Mouse (Mus musculus): ENCODE results near the gene Cyb561. TPM values are rescaled to one million over a fixed set of nuclear protein-coding genes. Genes with fewer than 3 reads are reported as not detected.

The Cyb561 gene
- 42.6 and 42.7 TPM in 2 replicates for polyA plus RNA-seq (2015; fragmentation: Nextera tagmentation; extraction: Ambion mirVana)

GRCm38 (mm10) chr11:105952911-105953386 lies at the start of gene Cyb561:
Cyb561 (minus strand) TSS chr11:105953336.
- no peaks in the 10 kb centered on the region for H3K4me1 ChIP-seq (replicated peaks)
- H3K4me3 ChIP-seq: no peak within 1 kb of the TSS
- no peak within 1 kb of the TSS for H3K27ac ChIP-seq
- 84% methylated on average over 12 of the region's 12 CpGs for WGBS
- H3K9ac ChIP-seq: no peak within 1 kb of the TSS
- H3K9me3 ChIP-seq: no peaks in the 10 kb centered on the region
- H3K36me3 ChIP-seq: no peaks in the 10 kb centered on the region
- ATAC-seq (ENCODE audit: low FRiP score): no peak
- no peak within 1 kb of the TSS for H3K4me2 ChIP-seq
- 0 out of 2 replicates have a peak, but pooled peaks cover 3% of the 10 kb centered on the region for H3K27me3 ChIP-seq

- Histone ChIP-seq H3K9me3 (no peaks in the 10 kb centered on the region), H3K36me3 (no peaks in the 10 kb centered on the region), H3K27ac (no peak overlapping the region), H3K9ac (no peak overlapping the region), H3K27me3 (peaks cover 3% of the 10 kb centered on the region; the same call in 1 of the 2 replicates), H3K4me3 (no peak overlapping the region), H3K4me1 (replicated peaks) (peaks cover 14% of the 10 kb centered on the region), H3K4me2 (no peak overlapping the region)
- WGBS: 60% methylated on average over 4 of the region's 4 CpGs
- no peak for ATAC-seq (ENCODE audit: low FRiP score)
Measured at GRCm38 (mm10) chr11:106001718-106002117, 48.6 kb upstream of the Cyb561 start.

GRCm38 (mm10) chr11:106000062-106000461 lies 46.9 kb upstream of the Cyb561 start:
- ATAC-seq (ENCODE audit: low FRiP score): no peak
- peaks cover 3% of the 10 kb centered on the region; the same call in 1 of the 2 replicates for H3K27me3 ChIP-seq
- 96% methylated on average over 6 of the region's 6 CpGs for WGBS

GRCm38 (mm10) chr11:105994375-105994774 lies 41.2 kb upstream of the Cyb561 start, which contains the start of gene Ace3:
Ace3 (plus strand) TSS chr11:105994675.
- H3K9ac ChIP-seq: no peak within 1 kb of the TSS
- 0 out of 2 replicates have a peak, but pooled peaks cover under 1% of the 10 kb centered on the region for H3K4me1 ChIP-seq (replicated peaks)
- H3K4me2 ChIP-seq: no peak within 1 kb of the TSS
- H3K4me3 ChIP-seq: no peak within 1 kb of the TSS
- 94% methylated on average over 3 of the region's 3 CpGs for WGBS
- no peak within 1 kb of the TSS for H3K27ac ChIP-seq
- H3K27me3 ChIP-seq: peaks cover 5% of the 10 kb centered on the region; the same call in 1 of the 2 replicates
- H3K36me3 ChIP-seq: no peaks in the 10 kb centered on the region
- H3K9me3 ChIP-seq: no peaks in the 10 kb centered on the region
- no peak for ATAC-seq (ENCODE audit: low FRiP score)

More at GRCm38 (mm10) chr11:106000062-106000461, 46.9 kb upstream of the Cyb561 start:
- Histone ChIP-seq H3K4me1 (replicated peaks) (no peaks in the 10 kb centered on the region), H3K4me3 (no peak overlapping the region), H3K4me2 (no peak overlapping the region), H3K9me3 (no peaks in the 10 kb centered on the region), H3K27ac (no peak overlapping the region), H3K36me3 (no peaks in the 10 kb centered on the region), H3K9ac (no peak overlapping the region)

- 0 out of 2 replicates have a peak, but pooled peaks cover 4% of the 10 kb centered on the region for H3K4me1 ChIP-seq (replicated peaks)
- no peaks in the 10 kb centered on the region for H3K36me3 ChIP-seq
- H3K9ac ChIP-seq: no peak overlapping the region
- no peak overlapping the region for H3K27ac ChIP-seq
- H3K4me3 ChIP-seq: no peak overlapping the region
- no peaks in the 10 kb centered on the region for H3K9me3 ChIP-seq
- 65% methylated on average over 2 of the region's 2 CpGs for WGBS
- ATAC-seq (ENCODE audit: low FRiP score): no peak
- H3K4me2 ChIP-seq: no peak overlapping the region
- H3K27me3 ChIP-seq: peaks cover 3% of the 10 kb centered on the region; the same call in 1 of the 2 replicates
Measured at GRCm38 (mm10) chr11:105990231-105990630, 37.1 kb upstream of the Cyb561 start.

- H3K36me3 ChIP-seq: no peaks in the 10 kb centered on the region
- no peak overlapping the region for H3K4me2 ChIP-seq
- H3K27ac ChIP-seq: no peak overlapping the region
- H3K9me3 ChIP-seq: no peaks in the 10 kb centered on the region
- no peak overlapping the region for H3K9ac ChIP-seq
- H3K27me3 ChIP-seq: peaks cover 3% of the 10 kb centered on the region; the same call in 1 of the 2 replicates
- H3K4me1 ChIP-seq (replicated peaks): 0 out of 2 replicates have a peak, but pooled peaks cover 4% of the 10 kb centered on the region
- no peak for ATAC-seq (ENCODE audit: low FRiP score)
- H3K4me3 ChIP-seq: no peak overlapping the region
- WGBS: 78% methylated on average over 6 of the region's 6 CpGs
Measured at GRCm38 (mm10) chr11:105989446-105989845, 36.3 kb upstream of the Cyb561 start.

GRCm38 (mm10) chr11:105987446-105987845 lies 34.3 kb upstream of the Cyb561 start:
- Histone ChIP-seq H3K9me3 (no peaks in the 10 kb centered on the region), H3K9ac (no peak overlapping the region), H3K4me3 (no peak overlapping the region), H3K27me3 (peaks cover 3% of the 10 kb centered on the region; the same call in 1 of the 2 replicates), H3K4me2 (no peak overlapping the region), H3K4me1 (replicated peaks) (0 out of 2 replicates have a peak, but pooled peaks cover 4% of the 10 kb centered on the region), H3K27ac (no peak overlapping the region), H3K36me3 (no peaks in the 10 kb centered on the region)
- no peak for ATAC-seq (ENCODE audit: low FRiP score)
- 79% methylated on average over 6 of the region's 6 CpGs for WGBS

GRCm38 (mm10) chr11:105984452-105984851 lies 31.3 kb upstream of the Cyb561 start:
- no peak for ATAC-seq (ENCODE audit: low FRiP score)

GRCm38 (mm10) chr11:105978634-105979033 lies 25.5 kb upstream of the Cyb561 start:
- Histone ChIP-seq H3K4me3 (no peak overlapping the region), H3K36me3 (no peaks in the 10 kb centered on the region), H3K4me1 (replicated peaks) (no peaks in the 10 kb centered on the region), H3K27me3 (0 out of 2 replicates have a peak, but pooled peaks cover 10% of the 10 kb centered on the region), H3K9ac (no peak overlapping the region), H3K4me2 (no peak overlapping the region), H3K27ac (no peak overlapping the region), H3K9me3 (no peaks in the 10 kb centered on the region)
- 68% methylated on average over 5 of the region's 5 CpGs for WGBS
- no peak for ATAC-seq (ENCODE audit: low FRiP score)

More at GRCm38 (mm10) chr11:105984452-105984851, 31.3 kb upstream of the Cyb561 start:
- Histone ChIP-seq H3K36me3 (no peaks in the 10 kb centered on the region), H3K9me3 (no peaks in the 10 kb centered on the region), H3K4me2 (no peak overlapping the region), H3K9ac (no peak overlapping the region), H3K4me1 (replicated peaks) (0 out of 2 replicates have a peak, but pooled peaks cover 4% of the 10 kb centered on the region), H3K4me3 (no peak overlapping the region), H3K27ac (no peak overlapping the region), H3K27me3 (peaks cover 2% of the 10 kb centered on the region; the same call in 1 of the 2 replicates)
- WGBS: 56% methylated on average over 4 of the region's 4 CpGs

GRCm38 (mm10) chr11:105978232-105978631 lies 25.1 kb upstream of the Cyb561 start:
- no peak overlapping the region for H3K4me3 ChIP-seq
- H3K9ac ChIP-seq: no peak overlapping the region
- no peaks in the 10 kb centered on the region for H3K4me1 ChIP-seq (replicated peaks)
- no peak for ATAC-seq (ENCODE audit: low FRiP score)
- H3K27me3 ChIP-seq: 0 out of 2 replicates have a peak, but pooled peaks cover 12% of the 10 kb centered on the region
- H3K4me2 ChIP-seq: no peak overlapping the region
- WGBS: 89% methylated on average over 2 of the region's 2 CpGs
- no peaks in the 10 kb centered on the region for H3K36me3 ChIP-seq
- H3K9me3 ChIP-seq: no peaks in the 10 kb centered on the region
- H3K27ac ChIP-seq: no peak overlapping the region

- H3K27me3 ChIP-seq: peaks cover 18% of the 10 kb centered on the region
- no peaks in the 10 kb centered on the region for H3K36me3 ChIP-seq
- H3K9me3 ChIP-seq: no peaks in the 10 kb centered on the region
- no peak overlapping the region for H3K27ac ChIP-seq
- ATAC-seq (ENCODE audit: low FRiP score): no peak
- WGBS: 90% methylated on average over 5 of the region's 5 CpGs
- H3K4me1 ChIP-seq (replicated peaks): no peaks in the 10 kb centered on the region
- H3K9ac ChIP-seq: no peak overlapping the region
- no peak overlapping the region for H3K4me2 ChIP-seq
- H3K4me3 ChIP-seq: no peak overlapping the region
Measured at GRCm38 (mm10) chr11:105975636-105976035, 22.5 kb upstream of the Cyb561 start.

GRCm38 (mm10) chr11:105975050-105975449 lies 21.9 kb upstream of the Cyb561 start:
- ATAC-seq (ENCODE audit: low FRiP score): no peak
- H3K9me3 ChIP-seq: no peaks in the 10 kb centered on the region
- 85% methylated on average over 3 of the region's 3 CpGs for WGBS
- H3K27me3 ChIP-seq: peaks cover 24% of the 10 kb centered on the region
- H3K4me1 ChIP-seq (replicated peaks): no peaks in the 10 kb centered on the region
- H3K4me3 ChIP-seq: no peak overlapping the region
- no peak overlapping the region for H3K9ac ChIP-seq
- H3K4me2 ChIP-seq: no peak overlapping the region
- no peak overlapping the region for H3K27ac ChIP-seq
- H3K36me3 ChIP-seq: no peaks in the 10 kb centered on the region

- H3K4me1 ChIP-seq (replicated peaks): no peaks in the 10 kb centered on the region
- H3K36me3 ChIP-seq: no peaks in the 10 kb centered on the region
- H3K9ac ChIP-seq: no peak overlapping the region
- H3K9me3 ChIP-seq: no peaks in the 10 kb centered on the region
- WGBS: 91% methylated on average over 6 of the region's 6 CpGs
- no peak overlapping the region for H3K27ac ChIP-seq
- no peak overlapping the region for H3K4me3 ChIP-seq
- peaks cover 29% of the 10 kb centered on the region for H3K27me3 ChIP-seq
- no peak overlapping the region for H3K4me2 ChIP-seq
- ATAC-seq (ENCODE audit: low FRiP score): no peak
Measured at GRCm38 (mm10) chr11:105974593-105974992, 21.5 kb upstream of the Cyb561 start.
